ENCODE assay signal across 9 mouse cellular contexts in the genomic region with DNA sequence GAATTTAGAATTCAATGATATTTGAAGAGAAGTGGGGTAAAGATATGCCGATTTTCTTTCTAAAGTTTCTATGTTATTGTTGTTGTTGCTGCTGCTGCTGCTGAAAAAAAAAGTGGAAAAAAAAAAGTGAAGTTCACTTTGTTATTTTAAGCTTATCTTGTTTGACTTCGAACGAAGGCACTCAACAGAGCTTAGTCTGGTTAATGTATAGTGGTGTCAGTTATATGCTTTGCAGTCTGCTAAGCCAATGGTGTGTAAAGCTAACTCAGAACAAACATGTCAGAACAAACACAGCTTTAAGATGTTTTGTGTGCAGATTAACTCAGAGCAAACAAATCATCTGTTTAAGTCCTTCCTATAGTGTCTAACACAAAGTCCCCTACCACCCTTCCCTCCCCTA. TPM values are rescaled to one million over a fixed set of nuclear protein-coding genes. Genes with fewer than 3 reads are reported as not detected.
A peak's percentile ranks its signal among the peaks of the same experiment; 100 is the strongest.
DNase-seq lines count a peak whose midpoint lies in the region; ATAC-seq lines count a peak whose summit lies in the region.
"Had no signal": no experiment of that assay in that cellular context is flagged by ENCODE, and none has a peak within 500 bp of the region (broad histone marks: within the 10 kb centered on the region; RNA-seq: fewer than 3 reads in every experiment).

No protein-coding gene starts in this region.

- H3K36me3 ChIP-seq in hindbrain, embryonic 10.5 days: peaks cover 9% of the 10 kb centered on the region; the same call in 1 of the 2 replicates
- H3K36me3 ChIP-seq in hindbrain, embryonic 16.5 days (ENCODE audit: control insufficient read depth, insufficient read depth, low read length): no peaks in the 10 kb centered on the region
- H3K36me3 ChIP-seq in midbrain, embryonic 13.5 days: no peaks in the 10 kb centered on the region
- H3K36me3 ChIP-seq in midbrain, embryonic 11.5 days (ENCODE audit: control insufficient read depth, insufficient read depth, low read length): no peaks in the 10 kb centered on the region
- H3K36me3 ChIP-seq in liver, embryonic 12.5 days: peaks cover 9% of the 10 kb centered on the region; the same call in 1 of the 2 replicates

- H3K9ac ChIP-seq in hindbrain, embryonic 16.5 days (ENCODE audit: low read depth, low read length): no peak overlapping the region
- H3K9ac ChIP-seq in midbrain, embryonic 13.5 days (replicated peaks): no peak overlapping the region
- H3K9ac ChIP-seq in midbrain, embryonic 11.5 days (ENCODE audit: low read length): no peak overlapping the region
- no peak overlapping the region for H3K9ac ChIP-seq in liver, embryonic 12.5 days

- no peak overlapping the region for H3K4me2 ChIP-seq in hindbrain, embryonic 16.5 days (ENCODE audit: low read length)
- H3K4me2 ChIP-seq in midbrain, embryonic 13.5 days (replicated peaks): no peak overlapping the region
- H3K4me2 ChIP-seq in midbrain, embryonic 11.5 days: no peak overlapping the region; the same call in 1 of the 2 replicates
- H3K4me2 ChIP-seq in liver, embryonic 12.5 days: peak overlapping the region; percentile 68

- H3K4me1 ChIP-seq in hindbrain, embryonic 10.5 days (replicated peaks): peaks cover 19% of the 10 kb centered on the region
- H3K4me1 ChIP-seq in hindbrain, embryonic 16.5 days (ENCODE audit: control insufficient read depth, insufficient read depth, low read depth, low read length): peaks cover 6% of the 10 kb centered on the region
- H3K4me1 ChIP-seq in midbrain, embryonic 13.5 days (replicated peaks): peaks cover 13% of the 10 kb centered on the region
- peaks cover 6% of the 10 kb centered on the region for H3K4me1 ChIP-seq in midbrain, embryonic 11.5 days (ENCODE audit: control insufficient read depth, insufficient read depth, low read length)
- H3K4me1 ChIP-seq in liver, embryonic 12.5 days: peaks cover 15% of the 10 kb centered on the region

- ATAC-seq in hindbrain, embryonic 16.5 days: no peak
- ATAC-seq in midbrain, embryonic 13.5 days: no peak
- no peak for ATAC-seq in midbrain, embryonic 11.5 days (ENCODE audit: low FRiP score)
- ATAC-seq in liver, embryonic 12.5 days: peak; percentile 57; the same call in 1 of the 2 replicates
- ATAC-seq in CD4-positive, CD25-positive, alpha-beta regulatory T cell, adult 4 months: no peak

- H3K9me3 ChIP-seq in hindbrain, embryonic 10.5 days: no peaks in the 10 kb centered on the region
- H3K9me3 ChIP-seq in hindbrain, embryonic 16.5 days (ENCODE audit: control insufficient read depth, low read length): no peaks in the 10 kb centered on the region
- no peaks in the 10 kb centered on the region for H3K9me3 ChIP-seq in midbrain, embryonic 13.5 days
- H3K9me3 ChIP-seq in midbrain, embryonic 11.5 days (ENCODE audit: control insufficient read depth, low read length): no peaks in the 10 kb centered on the region
- H3K9me3 ChIP-seq in liver, embryonic 12.5 days (replicated peaks): no peaks in the 10 kb centered on the region

- WGBS in hindbrain, embryonic 10.5 days: 88% methylated on average over 3 of the region's 3 CpGs
- 94% methylated on average over 3 of the region's 3 CpGs for WGBS in hindbrain, embryonic 16.5 days
- WGBS in midbrain, embryonic 13.5 days: 86% methylated on average over 3 of the region's 3 CpGs
- 80% methylated on average over 3 of the region's 3 CpGs for WGBS in midbrain, embryonic 11.5 days
- 64% methylated on average over 3 of the region's 3 CpGs for WGBS in liver, embryonic 12.5 days (ENCODE audit: insufficient replicate concordance)

- H3K27me3 ChIP-seq in hindbrain, embryonic 10.5 days (ENCODE audit: insufficient read depth, poor library complexity, severe bottlenecking): peaks cover 5% of the 10 kb centered on the region; the same call in 1 of the 2 replicates
- H3K27me3 ChIP-seq in hindbrain, embryonic 16.5 days (replicated peaks; ENCODE audit: control insufficient read depth, insufficient read depth, low read length): 0 out of 2 replicates have a peak, but pooled peaks cover 8% of the 10 kb centered on the region
- H3K27me3 ChIP-seq in midbrain, embryonic 13.5 days: peaks cover 28% of the 10 kb centered on the region
- H3K27me3 ChIP-seq in midbrain, embryonic 11.5 days (ENCODE audit: control insufficient read depth, insufficient read depth, low read length): no peaks in the 10 kb centered on the region; the same call in 1 of the 2 replicates
- peaks cover 22% of the 10 kb centered on the region for H3K27me3 ChIP-seq in liver, embryonic 12.5 days (replicated peaks)

- H3K27ac ChIP-seq in hindbrain, embryonic 10.5 days: no peak overlapping the region
- no peak overlapping the region for H3K27ac ChIP-seq in hindbrain, embryonic 16.5 days (ENCODE audit: low read depth, low read length)
- no peak overlapping the region for H3K27ac ChIP-seq in midbrain, embryonic 13.5 days
- no peak overlapping the region for H3K27ac ChIP-seq in midbrain, embryonic 11.5 days (ENCODE audit: low read depth, low read length)
- no peak overlapping the region for H3K27ac ChIP-seq in liver, embryonic 12.5 days

- DNase-seq in hindbrain, embryonic 10.5 days (ENCODE audit: low spot score): no peak
- no peak for DNase-seq in midbrain, embryonic 11.5 days (ENCODE audit: low spot score, missing footprints)
- DNase-seq in yolk sac, embryonic 10.5 days (ENCODE audit: low spot score): peak; percentile 55

- peak overlapping the region; percentile 82; the same call in 1 of the 2 replicates for H3K4me3 ChIP-seq in hindbrain, embryonic 10.5 days
- H3K4me3 ChIP-seq in hindbrain, embryonic 16.5 days (ENCODE audit: low read length): no peak overlapping the region
- peak overlapping the region; percentile 68; the same call in 1 of the 2 replicates for H3K4me3 ChIP-seq in midbrain, embryonic 13.5 days (replicated peaks)
- H3K4me3 ChIP-seq in midbrain, embryonic 11.5 days (ENCODE audit: low read depth, low read length): no peak overlapping the region
- H3K4me3 ChIP-seq in liver, embryonic 12.5 days: peak overlapping the region; percentile 68

RNA-seq across cellular contexts. Expression of a gene that starts 0.6 kb away (rescaled TPM):
- 20.6 and 23.6 TPM in 2 replicates for polyA plus RNA-seq in hindbrain, embryonic 10.5 days (2016; fragmentation: Nextera tagmentation; extraction: Ambion mirVana)
- polyA plus RNA-seq in hindbrain, embryonic 16.5 days (2015; fragmentation: Nextera tagmentation; extraction: Ambion mirVana): 17.6 and 20.6 TPM in 2 replicates
- 25.8 and 25.9 TPM in 2 replicates for polyA plus RNA-seq in midbrain, embryonic 13.5 days (2015; fragmentation: Nextera tagmentation; extraction: Ambion mirVana)
- polyA plus RNA-seq in midbrain, embryonic 11.5 days (2014; fragmentation: Nextera tagmentation; extraction: Ambion mirVana): 14.6 and 16.4 TPM in 2 replicates
- 9.1 and 10.4 TPM in 2 replicates for polyA plus RNA-seq in liver, embryonic 12.5 days (2016; fragmentation: Nextera tagmentation; extraction: Ambion mirVana)
- 10 to 100 TPM; 78.3 to 80.7 TPM for polyA plus RNA-seq in CD4-positive, CD25-positive, alpha-beta regulatory T cell, adult 4 months (2017; shearing (Covaris generic))

RNA-seq across cellular contexts. Expression of a gene that starts 13.3 kb away (rescaled TPM):
- polyA plus RNA-seq in hindbrain, embryonic 10.5 days (2016; fragmentation: Nextera tagmentation; extraction: Ambion mirVana): 4.3 and 5.5 TPM in 2 replicates
- polyA plus RNA-seq in hindbrain, embryonic 16.5 days (2015; fragmentation: Nextera tagmentation; extraction: Ambion mirVana): 2.8 and 3.5 TPM in 2 replicates
- polyA plus RNA-seq in midbrain, embryonic 13.5 days (2015; fragmentation: Nextera tagmentation; extraction: Ambion mirVana): 4.5 and 5.8 TPM in 2 replicates
- 6.6 and 7.6 TPM in 2 replicates for polyA plus RNA-seq in midbrain, embryonic 11.5 days (2014; fragmentation: Nextera tagmentation; extraction: Ambion mirVana)
- 1.6 and 2.1 TPM in 2 replicates for polyA plus RNA-seq in liver, embryonic 12.5 days (2016; fragmentation: Nextera tagmentation; extraction: Ambion mirVana)
- polyA plus RNA-seq in CD4-positive, CD25-positive, alpha-beta regulatory T cell, adult 4 months (2017; shearing (Covaris generic)): 1 to 10 TPM; 1.3 to 1.7 TPM

RNA-seq across cellular contexts. Expression of a gene that starts 14.2 kb away (rescaled TPM):
- polyA plus RNA-seq in hindbrain, embryonic 10.5 days (2016; fragmentation: Nextera tagmentation; extraction: Ambion mirVana): 2.0 and 2.5 TPM in 2 replicates
- 2.5 and 3.2 TPM in 2 replicates for polyA plus RNA-seq in hindbrain, embryonic 16.5 days (2015; fragmentation: Nextera tagmentation; extraction: Ambion mirVana)
- polyA plus RNA-seq in midbrain, embryonic 13.5 days (2015; fragmentation: Nextera tagmentation; extraction: Ambion mirVana): 3.8 and 4.1 TPM in 2 replicates
- polyA plus RNA-seq in midbrain, embryonic 11.5 days (2014; fragmentation: Nextera tagmentation; extraction: Ambion mirVana): 2.6 and 2.7 TPM in 2 replicates
- polyA plus RNA-seq in liver, embryonic 12.5 days (2016; fragmentation: Nextera tagmentation; extraction: Ambion mirVana): 0.43 and 0.78 TPM in 2 replicates
- polyA plus RNA-seq in CD4-positive, CD25-positive, alpha-beta regulatory T cell, adult 4 months (2017; shearing (Covaris generic)): under 1 TPM in 1 of 2 experiments, not detected in 1; 0.36 TPM

RNA-seq across cellular contexts. Expression of a gene that starts 24.6 kb away (rescaled TPM):
- 4.2 and 4.4 TPM in 2 replicates for polyA plus RNA-seq in hindbrain, embryonic 10.5 days (2016; fragmentation: Nextera tagmentation; extraction: Ambion mirVana)
- polyA plus RNA-seq in hindbrain, embryonic 16.5 days (2015; fragmentation: Nextera tagmentation; extraction: Ambion mirVana): 10.8 and 11.3 TPM in 2 replicates
- polyA plus RNA-seq in midbrain, embryonic 13.5 days (2015; fragmentation: Nextera tagmentation; extraction: Ambion mirVana): 9.4 and 9.5 TPM in 2 replicates
- 3.9 and 4.2 TPM in 2 replicates for polyA plus RNA-seq in midbrain, embryonic 11.5 days (2014; fragmentation: Nextera tagmentation; extraction: Ambion mirVana)
- polyA plus RNA-seq in liver, embryonic 12.5 days (2016; fragmentation: Nextera tagmentation; extraction: Ambion mirVana): 0.62 and 0.78 TPM in 2 replicates
- polyA plus RNA-seq in CD4-positive, CD25-positive, alpha-beta regulatory T cell, adult 4 months (2017; shearing (Covaris generic)): not detected

RNA-seq across cellular contexts. Expression of a gene that starts 25.1 kb away (rescaled TPM):
- polyA plus RNA-seq in hindbrain, embryonic 10.5 days (2016; fragmentation: Nextera tagmentation; extraction: Ambion mirVana): 1.7 TPM in 1 of 2 replicates, not detected in the other
- not detected in 2 replicates for polyA plus RNA-seq in hindbrain, embryonic 16.5 days (2015; fragmentation: Nextera tagmentation; extraction: Ambion mirVana)
- 3.7 TPM in 1 of 2 replicates, not detected in the other for polyA plus RNA-seq in midbrain, embryonic 13.5 days (2015; fragmentation: Nextera tagmentation; extraction: Ambion mirVana)
- not detected in 2 replicates for polyA plus RNA-seq in midbrain, embryonic 11.5 days (2014; fragmentation: Nextera tagmentation; extraction: Ambion mirVana)
- polyA plus RNA-seq in liver, embryonic 12.5 days (2016; fragmentation: Nextera tagmentation; extraction: Ambion mirVana): not detected in 2 replicates
- polyA plus RNA-seq in CD4-positive, CD25-positive, alpha-beta regulatory T cell, adult 4 months (2017; shearing (Covaris generic)): not detected
- polyA plus RNA-seq: cerebellum, adult 2 months; gonadal fat pad, adult 2 months had no signal

Comparison
In these comparisons a context has a peak if more than half of its experiments do, and no peak if none do; other contexts are left out.
1. H3K4me3 ChIP-seq: peak in hindbrain, embryonic 10.5 days (single experiment), midbrain, embryonic 13.5 days (single experiment) and liver, embryonic 12.5 days (single experiment); none in hindbrain, embryonic 16.5 days (single experiment) and midbrain, embryonic 11.5 days (single experiment).